Mouse (Mus musculus) CH12.LX (cell line): ENCODE results near the gene Cyth3. TPM values are rescaled to one million over a fixed set of nuclear protein-coding genes. Genes with fewer than 3 reads are reported as not detected.

Source experiments
- DNase-seq: peaks from one replicate; pipeline ENCODE4 v3.0.0-alpha.2; 2013; ENCODE audit errors: extremely low read depth
- H3K27ac ChIP-seq: 2 replicates; pipeline ENCODE4 v1.5.1; 2012; ENCODE audit warnings: low read depth, mild to moderate bottlenecking, control low read depth, moderate library complexity; ENCODE audit not compliant: insufficient read depth
- H3K27me3 ChIP-seq: replicated peaks from 2 replicates; pipeline ENCODE3; 2012; ENCODE audit warnings: inconsistent platforms
- H3K36me3 ChIP-seq, 2 experiments: replicated peaks in 1 of 2; 2 replicates each; pipeline versions ENCODE3 to v1.6.1; 2012; ENCODE audit warnings: inconsistent platforms in 1 of 2, low read length in 1 of 2, mild to moderate bottlenecking in 1 of 2, mixed read lengths in 1 of 2, moderate library complexity in 1 of 2; ENCODE audit not compliant: control insufficient read depth in 1 of 2, insufficient read depth in 1 of 2
- H3K4me1 ChIP-seq, 2 experiments: 2 replicates each; pipeline ENCODE4 v1.6.1; 2012; ENCODE audit warnings: inconsistent platforms in 1 of 2, moderate library complexity in 1 of 2; ENCODE audit not compliant: insufficient read depth in 2 of 2, control insufficient read depth in 1 of 2
- H3K4me2 ChIP-seq: 2 replicates; pipeline ENCODE4 v1.6.1; 2012; ENCODE audit warnings: low read depth, mild to moderate bottlenecking, control low read depth; ENCODE audit not compliant: poor library complexity, insufficient read depth, severe bottlenecking
- H3K4me3 ChIP-seq, 3 experiments: fragments of 150-350 bp in 1 of 3; sonication (generic) in 1 of 3; replicated peaks in 1 of 3; 2 replicates each; pipeline versions ENCODE3 to v1.5.1; 2011 to 2012; ENCODE audit warnings: low read depth in 2 of 3, low read length in 2 of 3, mild to moderate bottlenecking in 2 of 3, moderate library complexity in 2 of 3, control low read depth in 1 of 3, improper control_type of control experiment in 1 of 3, inconsistent platforms in 1 of 3, mixed read lengths in 1 of 3; ENCODE audit not compliant: poor library complexity in 1 of 3
- H3K79me2 ChIP-seq: replicated peaks from 2 replicates; pipeline ENCODE4 v1.6.1; 2012; ENCODE audit warnings: mild to moderate bottlenecking, moderate library complexity; ENCODE audit not compliant: control insufficient read depth, poor library complexity, insufficient read depth, severe bottlenecking; ENCODE audit errors: extremely low read depth
- H3K9ac ChIP-seq: 2 replicates; pipeline ENCODE4 v1.6.1; 2012; ENCODE audit warnings: low read depth, mild to moderate bottlenecking, control low read depth, moderate library complexity; ENCODE audit not compliant: insufficient read depth
- H3K9me3 ChIP-seq: replicated peaks from 2 replicates; pipeline ENCODE3; 2012; ENCODE audit warnings: low read length, inconsistent platforms, mixed read lengths
- CHD2 ChIP-seq: IDR thresholded peaks from 2 replicates; pipeline ENCODE4 v1.6.1; 2011; ENCODE audit warnings: low read length, improper control_type of control experiment
- ELF1 ChIP-seq: IDR thresholded peaks from 2 replicates; pipeline ENCODE4 v1.6.1; 2014; ENCODE audit warnings: low read depth, mild to moderate bottlenecking, inconsistent platforms, low read length, improper control_type of control experiment
- GABPA ChIP-seq: IDR thresholded peaks from 2 replicates; pipeline ENCODE4 v1.6.1; 2012; ENCODE audit warnings: low read depth, low read length, improper control_type of control experiment, inconsistent platforms; ENCODE audit not compliant: insufficient replicate concordance
- HCFC1 ChIP-seq: IDR thresholded peaks from 2 replicates; pipeline ENCODE4 v1.6.1; 2012; ENCODE audit warnings: low read depth, mild to moderate bottlenecking, inconsistent platforms, low read length, improper control_type of control experiment
- IRF4 ChIP-seq: IDR thresholded peaks from 2 replicates; pipeline ENCODE4 v1.6.1; 2014; ENCODE audit warnings: low read depth, mild to moderate bottlenecking, inconsistent platforms, low read length, improper control_type of control experiment
- JUND ChIP-seq: conservative IDR thresholded peaks from 2 replicates; pipeline ENCODE4 v1.6.1; 2011; ENCODE audit warnings: low read depth, low read length, improper control_type of control experiment
- MAZ ChIP-seq: IDR thresholded peaks from 2 replicates; pipeline ENCODE4 v1.6.1; 2012; ENCODE audit warnings: low read depth, mild to moderate bottlenecking, inconsistent platforms, low read length, improper control_type of control experiment, moderate library complexity
- MEF2A ChIP-seq: IDR thresholded peaks from 2 replicates; pipeline ENCODE4 v1.6.1; 2014; ENCODE audit warnings: low read depth, mild to moderate bottlenecking, inconsistent platforms, low read length, improper control_type of control experiment, borderline replicate concordance
- MXI1 ChIP-seq: IDR thresholded peaks from 2 replicates; pipeline ENCODE4 v1.6.1; 2011; ENCODE audit warnings: mild to moderate bottlenecking, low read depth, low read length, improper control_type of control experiment
- MYC ChIP-seq: IDR thresholded peaks from 2 replicates; pipeline ENCODE4 v1.6.1; 2011; ENCODE audit warnings: low read depth, mild to moderate bottlenecking, improper control_type of control experiment, low read length
- NRF1 ChIP-seq: IDR thresholded peaks from 2 replicates; pipeline ENCODE4 v1.6.1; 2014; ENCODE audit warnings: low read depth, mild to moderate bottlenecking, inconsistent platforms, low read length, improper control_type of control experiment, moderate library complexity
- PAX5 ChIP-seq: IDR thresholded peaks from 2 replicates; pipeline ENCODE4 v1.6.1; 2012; ENCODE audit warnings: low read length, inconsistent platforms, mixed read lengths
- POLR2A ChIP-seq: IDR thresholded peaks from 2 replicates; pipeline ENCODE4 v1.6.1; 2011; ENCODE audit warnings: low read depth, mild to moderate bottlenecking, improper control_type of control experiment, low read length
- POLR2AphosphoS2 ChIP-seq: IDR thresholded peaks from 2 replicates; pipeline ENCODE4 v1.6.1; 2011; ENCODE audit warnings: low read depth, low read length, improper control_type of control experiment
- RAD21 ChIP-seq: IDR thresholded peaks from 2 replicates; pipeline ENCODE4 v1.6.1; 2011; ENCODE audit warnings: low read depth, mild to moderate bottlenecking, low read length, improper control_type of control experiment, moderate library complexity
- RCOR1 ChIP-seq: conservative IDR thresholded peaks from 2 replicates; pipeline ENCODE4 v1.6.1; 2012; ENCODE audit warnings: low read depth, mild to moderate bottlenecking, inconsistent platforms, low read length, improper control_type of control experiment
- SIN3A ChIP-seq: IDR thresholded peaks from 2 replicates; pipeline ENCODE4 v1.6.1; 2012; ENCODE audit warnings: low read length, improper control_type of control experiment, inconsistent platforms
- SMC3 ChIP-seq: IDR thresholded peaks from 2 replicates; pipeline ENCODE4 v1.6.1; 2011; ENCODE audit warnings: low read depth, low read length, improper control_type of control experiment
- TBP ChIP-seq: conservative IDR thresholded peaks from 2 replicates; pipeline ENCODE4 v1.6.1; 2011; ENCODE audit warnings: low read depth, low read length, improper control_type of control experiment
- USF2 ChIP-seq: conservative IDR thresholded peaks from 2 replicates; pipeline ENCODE4 v1.6.1; 2011; ENCODE audit warnings: low read depth, low read length, improper control_type of control experiment
- ZKSCAN1 ChIP-seq: IDR thresholded peaks from 2 replicates; pipeline ENCODE4 v1.6.1; 2012; ENCODE audit warnings: low read depth, inconsistent platforms, low read length, improper control_type of control experiment, borderline replicate concordance
- dilution Hi-C: fragments of 300-500 bp; cut with MboI; formaldehyde crosslinking; loops from 2 replicates; pipeline ENCODE4 v1.14.3; 2020; ENCODE audit warnings: low sequenced_read_pairs; ENCODE audit not compliant: extremely low pct_unique_long_range_greater_than_20kb, extremely low pct_ligation_motif_present
- in situ Hi-C: fragments of 300-500 bp; cut with MboI; formaldehyde crosslinking; loops from 3 replicates; pipeline ENCODE4 v1.14.3; 2019; ENCODE audit warnings: low sequenced_read_pairs, low pct_ligation_motif_present, low pct_unique_long_range_greater_than_20kb, mixed read lengths
- polyA plus RNA-seq: library from polyadenylated mRNA; unstranded; fragments of >175 nt; gene quantifications from 2 replicates; pipeline ENCODE4 v1.2.1, GENCODE M21; 2012; ENCODE audit warnings: low read depth; ENCODE audit not compliant: insufficient read length
- total RNA-seq, 2 experiments: library from RNA; depleted of rRNA; stranded (reverse); fragments of 300-350 nt in 1 of 2; fragments of >200 nt in 1 of 2; gene quantifications; 2 replicates each; pipeline ENCODE4 v1.2.3; 2012 to 2014

The Cyth3 gene
- total and polyA plus RNA-seq, 3 experiments = 3.3 to 5.4 (median 4.8) TPM

- H3K27me3 ChIP-seq = no peaks in the 10 kb centered on the region
- no peak overlapping the region for H3K4me2 ChIP-seq
- no peak overlapping the region for H3K27ac ChIP-seq
- no peaks in the 10 kb centered on the region for H3K79me2 ChIP-seq
- in situ Hi-C loops (no loop called here), dilution Hi-C loops (no loop called here)
- no peak for DNase-seq
- no peaks in the 10 kb centered on the region for H3K4me1 ChIP-seq
- no peaks in the 10 kb centered on the region for H3K36me3 ChIP-seq
- no peak for TF ChIP-seq CHD2
- TF ChIP-seq MAZ = no peak
- TF ChIP-seq SMC3 = no peak
- TF ChIP-seq ZKSCAN1 = no peak
- no peak for TF ChIP-seq POLR2AphosphoS2
- TF ChIP-seq ELF1 = no peak
- no peak for TF ChIP-seq HCFC1
- no peak for TF ChIP-seq TBP
- no peak for TF ChIP-seq NRF1
- no peak for TF ChIP-seq MXI1
- no peak for TF ChIP-seq MEF2A
- no peak for TF ChIP-seq IRF4
- TF ChIP-seq SIN3A = no peak
- no peak for TF ChIP-seq GABPA
- no peak for TF ChIP-seq JUND
- TF ChIP-seq RCOR1 = no peak
- no peak for TF ChIP-seq RAD21
- TF ChIP-seq PAX5 = no peak
- TF ChIP-seq POLR2A = no peak
- TF ChIP-seq USF2 = no peak
- TF ChIP-seq, all 38 proteins: peak for 0
- H3K9ac ChIP-seq = no peak overlapping the region
- no peaks in the 10 kb centered on the region for H3K9me3 ChIP-seq
- H3K4me3 ChIP-seq = no peak overlapping the region
Observed at GRCm38 (mm10) chr5:143611954-143612353, 10.3 kb upstream of the Cyth3 start.

DNA sequence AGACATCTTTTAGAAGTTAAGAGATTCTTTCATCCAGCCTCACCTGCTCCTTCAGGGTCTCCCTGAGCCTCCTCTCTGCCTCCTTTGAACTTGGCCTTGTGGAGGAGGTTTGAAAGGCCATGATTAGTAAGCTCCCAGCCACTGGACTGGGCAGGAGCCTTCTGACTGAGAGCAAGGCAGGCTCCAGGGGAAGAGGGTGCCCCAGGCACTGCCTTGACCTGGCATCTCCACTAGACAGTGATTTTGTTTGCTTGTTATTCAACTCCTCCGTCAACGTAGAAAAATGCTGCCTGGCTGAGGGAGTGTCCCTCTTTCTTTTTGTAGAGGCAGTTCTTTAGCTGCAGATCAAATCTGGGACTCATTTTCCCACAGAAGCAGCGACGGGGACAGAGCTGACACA lies 9.0 kb upstream of the Cyth3 start:
- H3K27me3 ChIP-seq = no peaks in the 10 kb centered on the region
- H3K4me2 ChIP-seq = no peak overlapping the region
- no peaks in the 10 kb centered on the region for H3K79me2 ChIP-seq
- H3K36me3 ChIP-seq = no peaks in the 10 kb centered on the region
- dilution Hi-C loops (no loop called here), in situ Hi-C loops (no loop called here)
- no peak overlapping the region for H3K9ac ChIP-seq
- H3K27ac ChIP-seq = no peak overlapping the region
- no peak overlapping the region for H3K4me3 ChIP-seq
- no peaks in the 10 kb centered on the region for H3K9me3 ChIP-seq
- TF ChIP-seq MYC (no peak), GABPA (no peak), JUND (no peak)
- DNase-seq = no peak
- no peaks in the 10 kb centered on the region for H3K4me1 ChIP-seq
